Mouse (Mus musculus) CH12.LX (cell line): ENCODE data around the gene Phf14. TPM values are rescaled to one million over a fixed set of nuclear protein-coding genes. Genes with fewer than 3 reads are reported as not detected.
A peak's percentile ranks its signal among the peaks of the same experiment; 100 is the strongest.
"Not testable (repeated sequence)": the region's sequence is repeated elsewhere in the genome, so short reads cannot be mapped to it uniquely, and the experiment has no call there.

ENCODE experiments used
- DNase-seq: peaks from one replicate; pipeline ENCODE4 v3.0.0-alpha.2; 2013; ENCODE audit errors: extremely low read depth
- H3K27ac ChIP-seq: 2 replicates; pipeline ENCODE4 v1.5.1; 2012; ENCODE audit warnings: low read depth, mild to moderate bottlenecking, control low read depth, moderate library complexity; ENCODE audit not compliant: insufficient read depth
- H3K27me3 ChIP-seq: replicated peaks from 2 replicates; pipeline ENCODE3; 2012; ENCODE audit warnings: inconsistent platforms
- H3K36me3 ChIP-seq, 2 experiments: replicated peaks in 1 of 2; 2 replicates each; pipeline versions ENCODE3 to v1.6.1; 2012; ENCODE audit warnings: inconsistent platforms in 1 of 2, low read length in 1 of 2, mild to moderate bottlenecking in 1 of 2, mixed read lengths in 1 of 2, moderate library complexity in 1 of 2; ENCODE audit not compliant: control insufficient read depth in 1 of 2, insufficient read depth in 1 of 2
- H3K4me1 ChIP-seq, 2 experiments: 2 replicates each; pipeline ENCODE4 v1.6.1; 2012; ENCODE audit warnings: inconsistent platforms in 1 of 2, moderate library complexity in 1 of 2; ENCODE audit not compliant: insufficient read depth in 2 of 2, control insufficient read depth in 1 of 2
- H3K4me2 ChIP-seq: 2 replicates; pipeline ENCODE4 v1.6.1; 2012; ENCODE audit warnings: low read depth, mild to moderate bottlenecking, control low read depth; ENCODE audit not compliant: poor library complexity, insufficient read depth, severe bottlenecking
- H3K4me3 ChIP-seq, 3 experiments: fragments of 150-350 bp in 1 of 3; sonication (generic) in 1 of 3; replicated peaks in 1 of 3; 2 replicates each; pipeline versions ENCODE3 to v1.5.1; 2011 to 2012; ENCODE audit warnings: low read depth in 2 of 3, low read length in 2 of 3, mild to moderate bottlenecking in 2 of 3, moderate library complexity in 2 of 3, control low read depth in 1 of 3, improper control_type of control experiment in 1 of 3, inconsistent platforms in 1 of 3, mixed read lengths in 1 of 3; ENCODE audit not compliant: poor library complexity in 1 of 3
- H3K79me2 ChIP-seq: replicated peaks from 2 replicates; pipeline ENCODE4 v1.6.1; 2012; ENCODE audit warnings: mild to moderate bottlenecking, moderate library complexity; ENCODE audit not compliant: control insufficient read depth, poor library complexity, insufficient read depth, severe bottlenecking; ENCODE audit errors: extremely low read depth
- H3K9ac ChIP-seq: 2 replicates; pipeline ENCODE4 v1.6.1; 2012; ENCODE audit warnings: low read depth, mild to moderate bottlenecking, control low read depth, moderate library complexity; ENCODE audit not compliant: insufficient read depth
- H3K9me3 ChIP-seq: replicated peaks from 2 replicates; pipeline ENCODE3; 2012; ENCODE audit warnings: low read length, inconsistent platforms, mixed read lengths
- IRF4 ChIP-seq: IDR thresholded peaks from 2 replicates; pipeline ENCODE4 v1.6.1; 2014; ENCODE audit warnings: low read depth, mild to moderate bottlenecking, inconsistent platforms, low read length, improper control_type of control experiment
- JUN ChIP-seq: IDR thresholded peaks from 2 replicates; pipeline ENCODE4 v1.6.1; 2011; ENCODE audit warnings: low read depth, mild to moderate bottlenecking, low read length, improper control_type of control experiment, moderate library complexity; ENCODE audit not compliant: insufficient read depth
- dilution Hi-C: fragments of 300-500 bp; cut with MboI; formaldehyde crosslinking; loops from 2 replicates; pipeline ENCODE4 v1.14.3; 2020; ENCODE audit warnings: low sequenced_read_pairs; ENCODE audit not compliant: extremely low pct_unique_long_range_greater_than_20kb, extremely low pct_ligation_motif_present
- in situ Hi-C: fragments of 300-500 bp; cut with MboI; formaldehyde crosslinking; loops from 3 replicates; pipeline ENCODE4 v1.14.3; 2019; ENCODE audit warnings: low sequenced_read_pairs, low pct_ligation_motif_present, low pct_unique_long_range_greater_than_20kb, mixed read lengths
- polyA plus RNA-seq: library from polyadenylated mRNA; unstranded; fragments of >175 nt; gene quantifications from 2 replicates; pipeline ENCODE4 v1.2.1, GENCODE M21; 2012; ENCODE audit warnings: low read depth; ENCODE audit not compliant: insufficient read length
- total RNA-seq, 2 experiments: library from RNA; depleted of rRNA; stranded (reverse); fragments of 300-350 nt in 1 of 2; fragments of >200 nt in 1 of 2; gene quantifications; 2 replicates each; pipeline ENCODE4 v1.2.3; 2012 to 2014

Phf14 gene
- total and polyA plus RNA-seq, 3 experiments = 24.7 to 41.2 (median 26.0) TPM

DNA sequence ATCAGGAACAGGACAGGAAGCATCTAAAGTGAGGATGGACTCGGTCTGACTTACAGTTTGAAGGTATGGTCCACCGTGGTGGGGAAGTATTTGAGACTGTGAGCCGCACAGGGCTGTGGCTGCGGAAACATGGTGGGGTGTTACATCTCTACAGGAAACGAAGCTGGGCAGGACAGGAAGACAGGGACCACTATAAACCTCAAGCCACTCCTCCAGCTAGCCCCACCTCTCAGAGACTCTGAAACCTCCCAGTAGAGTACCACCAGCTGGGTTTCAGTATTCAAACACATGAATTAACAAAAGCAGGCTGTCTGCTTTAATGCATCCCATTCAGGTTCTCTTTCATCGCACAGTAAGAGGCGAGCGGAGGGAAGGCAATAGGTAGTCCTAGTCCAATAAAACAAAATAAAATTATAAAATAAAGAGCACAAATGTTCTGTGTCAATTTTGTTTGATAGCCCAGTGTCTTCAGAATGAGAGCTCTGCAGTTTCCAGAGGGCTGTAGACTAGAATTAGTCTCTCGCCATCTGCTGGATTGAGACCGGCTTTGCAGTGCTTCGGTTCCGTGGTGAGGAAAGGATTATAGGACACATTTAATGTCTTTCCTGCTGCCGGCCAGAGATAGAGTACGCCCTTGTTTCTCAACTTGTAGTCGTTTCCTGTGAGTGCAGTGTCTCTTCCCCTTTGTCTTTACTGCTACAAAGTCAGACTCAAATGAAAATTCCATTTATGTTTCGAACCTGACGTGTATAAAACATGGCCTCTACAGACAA is 217.6 kb downstream of the Phf14 start (continued):
- TF ChIP-seq IRF4 = peak; percentile 82

DNA sequence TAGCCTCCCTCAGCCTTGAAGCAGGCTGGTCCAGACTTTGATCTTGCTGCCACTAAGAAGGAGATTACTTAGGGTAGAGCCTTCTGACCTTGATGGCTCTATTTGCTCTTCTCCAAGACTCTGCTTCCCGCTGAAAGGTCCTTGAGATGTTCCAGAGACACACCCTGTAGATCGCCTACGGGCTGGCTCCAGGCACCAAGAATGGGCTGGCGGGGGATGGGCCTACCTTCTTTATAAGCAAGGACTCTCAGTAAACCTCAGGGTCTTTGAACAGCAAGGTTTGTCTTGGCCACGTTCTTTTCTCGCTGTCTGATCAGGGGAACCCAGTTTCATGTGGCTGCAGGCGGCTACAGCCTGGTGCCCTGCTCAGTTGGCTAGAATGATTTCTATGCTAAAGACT is 219.0 kb downstream of the Phf14 start:
- H3K27ac ChIP-seq, H3K9me3 ChIP-seq, H3K4me3 ChIP-seq, H3K79me2 ChIP-seq, in situ Hi-C loops, H3K4me2 ChIP-seq, H3K9ac ChIP-seq, H3K27me3 ChIP-seq, DNase-seq, dilution Hi-C loops: not testable (repeated sequence)
- peaks cover 0 to 16% of the 10 kb centered on the region in 2 experiments for H3K36me3 ChIP-seq
- H3K4me1 ChIP-seq = peaks cover 0 to 15% of the 10 kb centered on the region in 2 experiments; a peak in 2 of 4 replicates

DNA sequence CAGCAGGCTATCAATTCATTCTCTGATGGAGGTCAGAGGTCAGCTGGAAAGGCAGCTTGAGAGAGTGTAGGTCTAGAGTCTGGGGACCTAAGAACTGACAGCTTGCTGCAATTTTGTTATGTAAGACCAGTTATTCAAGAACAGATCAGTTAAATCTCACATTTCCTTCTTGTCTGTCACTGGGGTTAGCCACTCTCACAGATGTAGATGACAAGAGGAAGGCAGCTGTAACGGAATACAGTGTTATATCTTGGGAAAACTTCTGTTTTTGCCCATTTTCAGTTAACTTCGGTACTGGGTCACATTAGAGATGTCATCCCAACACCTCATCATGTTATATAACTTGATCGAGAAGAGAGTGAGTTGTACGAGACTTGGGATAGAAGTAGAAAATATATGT is 219.7 kb downstream of the Phf14 start:
- H3K79me2 ChIP-seq = peaks cover 4% of the 10 kb centered on the region
- dilution Hi-C loops (no loop called here), in situ Hi-C loops (no loop called here)
- no peak overlapping the region for H3K27ac ChIP-seq
- no peak overlapping the region for H3K4me2 ChIP-seq
- H3K36me3 ChIP-seq = peaks cover 0 to 12% of the 10 kb centered on the region in 2 experiments
- no peaks in the 10 kb centered on the region for H3K27me3 ChIP-seq
- no peak for DNase-seq
- peaks cover 0 to 15% of the 10 kb centered on the region in 2 experiments; a peak in 2 of 4 replicates for H3K4me1 ChIP-seq
- no peak overlapping the region for H3K4me3 ChIP-seq
- no peak for TF ChIP-seq JUN
- H3K9ac ChIP-seq = no peak overlapping the region
- H3K9me3 ChIP-seq = no peaks in the 10 kb centered on the region

Other genes starting within 250 kb of the Phf14 start
- gene Ndufa4, start 312 bp upstream of the Phf14 start, total RNA-seq (2012; rRNA removed) = 381 and 410 TPM in 2 replicates
- 887 and 949 TPM in 2 replicates for gene Ndufa4, start 312 bp upstream of the Phf14 start, total RNA-seq (2014; rRNA removed)
- gene Ndufa4, start 312 bp upstream of the Phf14 start, polyA plus RNA-seq = 490 and 511 TPM in 2 replicates